Mouse (Mus musculus) lung, adult 18-20 months (tissue): ENCODE data around the gene Pmm2.

ENCODE experiments used
- DNase-seq, 2 experiments: peaks; one replicate each; pipeline ENCODE4 v3.0.0; 2022; ENCODE audit warnings: mixed read lengths in 2 of 2

Gene Pmm2

GRCm38 (mm10) chr16:8637217-8638051 lies at the start of gene Pmm2, which contains the start of gene Tmem186:
Gene Pmm2, plus strand, starts transcription at chr16:8637674.
Gene Tmem186, minus strand, starts transcription at chr16:8637712.
- DNase-seq: peak; percentile 85 to 89

GRCm38 (mm10) chr16:8595411-8595810 lies 42.1 kb upstream of the Pmm2 start:
- no peak for DNase-seq

- DNase-seq: no peak
These were observed 41.1 kb upstream of the Pmm2 start for GRCm38 (mm10) chr16:8596336-8596735.

- no peak for DNase-seq
These were observed 40.0 kb upstream of the Pmm2 start for GRCm38 (mm10) chr16:8597516-8597915.

GRCm38 (mm10) chr16:8603789-8604188 lies 33.7 kb upstream of the Pmm2 start:
- no peak for DNase-seq

- no peak for DNase-seq
These were observed 27.1 kb upstream of the Pmm2 start for GRCm38 (mm10) chr16:8610397-8610796.

- DNase-seq: no peak
These were observed 25.1 kb upstream of the Pmm2 start for GRCm38 (mm10) chr16:8612214-8613005.

GRCm38 (mm10) chr16:8613039-8613438 lies 24.4 kb upstream of the Pmm2 start:
- DNase-seq: no peak

GRCm38 (mm10) chr16:8613447-8613846 lies 24.0 kb upstream of the Pmm2 start:
- no peak for DNase-seq

- DNase-seq: no peak
These were observed 17.7 kb upstream of the Pmm2 start for GRCm38 (mm10) chr16:8619659-8620314.

GRCm38 (mm10) chr16:8620315-8621115 lies 17.0 kb upstream of the Pmm2 start:
- DNase-seq: no peak

- no peak for DNase-seq
These were observed 7.1 kb upstream of the Pmm2 start for GRCm38 (mm10) chr16:8630419-8630818.

- DNase-seq: no peak
These were observed 6.0 kb upstream of the Pmm2 start for GRCm38 (mm10) chr16:8631428-8631827.

- DNase-seq: peak in 1 of 2 experiments; percentile 18
These were observed 632 bp upstream of the Pmm2 start for GRCm38 (mm10) chr16:8636867-8637216.

GRCm38 (mm10) chr16:8638131-8638530 lies 657 bp downstream of the Pmm2 start:
- DNase-seq: no peak

- DNase-seq: no peak
These were observed 2.2 kb downstream of the Pmm2 start for GRCm38 (mm10) chr16:8639466-8640191.

GRCm38 (mm10) chr16:8643855-8644254 lies 6.4 kb downstream of the Pmm2 start:
- peak in 1 of 2 experiments; percentile 51 for DNase-seq

GRCm38 (mm10) chr16:8645546-8645945 lies 8.1 kb downstream of the Pmm2 start:
- DNase-seq: no peak

- DNase-seq: no peak
These were observed 12.5 kb downstream of the Pmm2 start for GRCm38 (mm10) chr16:8650007-8650406.

GRCm38 (mm10) chr16:8655108-8655507 lies 17.6 kb downstream of the Pmm2 start:
- no peak for DNase-seq

- DNase-seq: peak in 1 of 2 experiments; percentile 51
These were observed 18.1 kb downstream of the Pmm2 start for GRCm38 (mm10) chr16:8655599-8655998.

GRCm38 (mm10) chr16:8656256-8656655 lies 18.8 kb downstream of the Pmm2 start:
- DNase-seq: no peak
